Mouse (Mus musculus) cerebellum, adult 2 months (tissue): ENCODE results near the gene Phxr2. TPM values are rescaled to one million over a fixed set of nuclear protein-coding genes. Genes with fewer than 3 reads are reported as not detected.
A peak's percentile ranks its signal among the peaks of the same experiment; 100 is the strongest.
"Not testable (repeated sequence)": the region's sequence is repeated elsewhere in the genome, so short reads cannot be mapped to it uniquely, and the experiment has no call there.

Source experiments
- DNase-seq, 2 experiments: peaks; one replicate each; pipeline ENCODE4 v3.0.0; 2021
- H3K27ac ChIP-seq: fragments of 200-500 bp; 2 replicates; pipeline ENCODE4 v1.5.1; 2012; ENCODE audit warnings: low read length, control low read depth, inconsistent platforms; ENCODE audit not compliant: insufficient read depth
- H3K27me3 ChIP-seq: fragments of 200-500 bp; 2 replicates; pipeline ENCODE4 v1.6.1; 2012; ENCODE audit warnings: inconsistent platforms, mild to moderate bottlenecking, low read length, moderate library complexity; ENCODE audit not compliant: control insufficient read depth, insufficient read depth
- H3K4me1 ChIP-seq: fragments of 200-500 bp; 2 replicates; pipeline ENCODE4 v1.6.1; 2011; ENCODE audit warnings: low read length; ENCODE audit not compliant: control insufficient read depth, insufficient read depth
- H3K4me3 ChIP-seq: fragments of 200-500 bp; replicated peaks from 2 replicates; pipeline ENCODE3; 2011; ENCODE audit warnings: mild to moderate bottlenecking, low read depth, low read length, control low read depth; ENCODE audit not compliant: insufficient read depth
- CTCF ChIP-seq: fragments of 200-500 bp; IDR thresholded peaks from 2 replicates; pipeline ENCODE4 v1.5.1; 2011; ENCODE audit warnings: low read depth, mild to moderate bottlenecking, control low read depth, low read length, moderate library complexity, borderline replicate concordance; ENCODE audit not compliant: insufficient read depth
- POLR2A ChIP-seq: fragments of 200-500 bp; IDR thresholded peaks from 2 replicates; pipeline ENCODE4 v1.6.1; 2011; ENCODE audit warnings: low read length, control low read depth, borderline replicate concordance; ENCODE audit not compliant: insufficient read depth
- WGBS: fragments of 180-500 bp; shearing (Covaris S2); methylation state at CpG from one replicate; pipeline ENCODE4 v1.1.7; 2018; 5-methylcytosine and 5-hydroxymethylcytosine counted together
- polyA plus RNA-seq: library from polyadenylated mRNA; depleted of rRNA; stranded (reverse); fragments of >200 nt; gene quantifications from 2 replicates; pipeline ENCODE4 v1.2.3, GENCODE M21; 2012

Gene Phxr2
- polyA plus RNA-seq, 1 experiment, result not detected

- no peak for TF ChIP-seq POLR2A
- no peak for TF ChIP-seq CTCF
- Histone ChIP-seq H3K4me3 (no peak overlapping the region), H3K4me1 (no peaks in the 10 kb centered on the region; the same call in none of the 2 replicates), H3K27me3 (no peaks in the 10 kb centered on the region), H3K27ac (no peak overlapping the region)
- DNase-seq, result no peak
- WGBS, result 54% methylated on average over 7 of the region's 7 CpGs
Observed at GRCm38 (mm10) chr10:99165751-99166282, 39.7 kb upstream of the Phxr2 start.

GRCm38 (mm10) chr10:99164871-99165477 lies 38.8 kb upstream of the Phxr2 start:
- no peaks in the 10 kb centered on the region for H3K27me3 ChIP-seq
- no peak overlapping the region for H3K27ac ChIP-seq
- DNase-seq, result peak in 1 of 2 experiments; percentile 37
- no peak overlapping the region for H3K4me3 ChIP-seq
- no peaks in the 10 kb centered on the region; the same call in none of the 2 replicates for H3K4me1 ChIP-seq
- TF ChIP-seq POLR2A, result no peak
- 0 out of 2 replicates have a peak, but pooled peaks have one; percentile 31 for TF ChIP-seq CTCF
- WGBS, result 49% methylated on average over 13 of the region's 13 CpGs

- no peak for TF ChIP-seq CTCF
- Histone ChIP-seq H3K27me3 (no peaks in the 10 kb centered on the region), H3K4me1 (no peaks in the 10 kb centered on the region), H3K27ac (no peak overlapping the region), H3K4me3 (no peak overlapping the region)
- 87% methylated on average over 5 of the region's 5 CpGs for WGBS
- no peak for DNase-seq
Observed at GRCm38 (mm10) chr10:99163002-99163401, 36.9 kb upstream of the Phxr2 start.

GRCm38 (mm10) chr10:99161987-99162582 lies 36.0 kb upstream of the Phxr2 start:
- 38% methylated on average over 8 of the region's 8 CpGs for WGBS
- no peak overlapping the region for H3K4me3 ChIP-seq
- no peaks in the 10 kb centered on the region for H3K4me1 ChIP-seq
- no peak overlapping the region for H3K27ac ChIP-seq
- H3K27me3 ChIP-seq, result no peaks in the 10 kb centered on the region
- no peak for TF ChIP-seq POLR2A
- peak; percentile 70 for TF ChIP-seq CTCF
- peak in 1 of 2 experiments; percentile 26 for DNase-seq

- H3K27me3 ChIP-seq, H3K4me1 ChIP-seq, H3K4me3 ChIP-seq, DNase-seq, H3K27ac ChIP-seq: not testable (repeated sequence)
- 92% methylated on average over 10 of the region's 10 CpGs for WGBS
Observed at GRCm38 (mm10) chr10:99157697-99158096, 31.6 kb upstream of the Phxr2 start.

GRCm38 (mm10) chr10:99156808-99157207 lies 30.7 kb upstream of the Phxr2 start:
- H3K4me1 ChIP-seq, result no peaks in the 10 kb centered on the region
- no peaks in the 10 kb centered on the region for H3K27me3 ChIP-seq
- no peak overlapping the region for H3K4me3 ChIP-seq
- WGBS, result 89% methylated on average over 5 of the region's 5 CpGs
- H3K27ac ChIP-seq, result no peak overlapping the region
- no peak for DNase-seq
- TF ChIP-seq CTCF (0 out of 2 replicates have a peak, but pooled peaks have one; percentile 3), POLR2A (no peak)

GRCm38 (mm10) chr10:99154635-99155034 lies 28.5 kb upstream of the Phxr2 start:
- 88% methylated on average over 8 of the region's 8 CpGs for WGBS
- Histone ChIP-seq H3K4me3 (no peak overlapping the region), H3K27me3 (no peaks in the 10 kb centered on the region), H3K27ac (no peak overlapping the region), H3K4me1 (no peaks in the 10 kb centered on the region)
- DNase-seq, result no peak
- TF ChIP-seq POLR2A (no peak), CTCF (no peak)

GRCm38 (mm10) chr10:99152063-99152462 lies 25.9 kb upstream of the Phxr2 start:
- H3K27ac ChIP-seq, result no peak overlapping the region
- TF ChIP-seq CTCF, result no peak
- TF ChIP-seq POLR2A, result no peak
- no peak for DNase-seq
- H3K27me3 ChIP-seq, result no peaks in the 10 kb centered on the region
- WGBS, result 87% methylated on average over 6 of the region's 6 CpGs
- no peak overlapping the region for H3K4me3 ChIP-seq
- H3K4me1 ChIP-seq, result no peaks in the 10 kb centered on the region
